Mouse (Mus musculus): ENCODE results near the gene 1700021F07Rik.

The 1700021F07Rik gene

DNA sequence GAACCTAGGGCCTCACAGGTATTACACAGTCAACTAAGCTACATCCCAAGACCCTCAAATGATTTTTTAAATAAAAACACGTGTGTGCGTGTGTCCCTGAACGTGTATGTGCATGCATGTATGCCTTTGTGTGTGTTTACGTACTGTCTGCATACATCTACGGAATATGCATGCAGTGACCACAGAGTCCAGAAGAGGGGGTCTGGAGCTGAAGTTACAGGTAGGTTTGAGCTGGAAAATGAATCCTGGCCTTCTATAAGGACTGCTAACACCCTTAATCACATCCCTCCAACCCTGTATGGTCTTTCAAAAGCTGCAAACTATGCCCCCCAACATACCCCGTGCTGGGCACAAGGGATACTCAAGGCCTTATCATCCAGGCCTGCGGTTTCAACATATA, 41.0 kb downstream of the 1700021F07Rik start:
- no peak for DNase-seq (ENCODE audit: low spot score)

DNA sequence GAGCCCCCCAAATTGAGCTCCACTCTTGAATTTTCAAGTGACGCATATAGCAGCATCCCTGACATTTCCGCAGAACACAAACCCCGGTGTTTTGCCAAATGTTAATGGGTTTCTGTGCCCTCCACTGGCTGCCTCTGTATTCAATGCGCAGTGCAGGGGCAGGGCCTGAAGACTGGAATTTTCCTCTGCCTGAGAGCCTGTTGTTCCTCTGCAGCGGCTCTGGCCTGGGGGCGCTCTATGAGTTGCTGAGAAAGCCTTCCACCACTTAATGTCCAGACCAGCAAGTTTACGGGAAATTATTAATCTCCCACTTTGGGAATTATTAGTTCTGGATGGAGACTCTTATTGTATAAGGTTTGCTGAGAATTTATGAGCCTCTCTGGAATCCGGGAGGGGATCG, 41.8 kb downstream of the 1700021F07Rik start:
- DNase-seq (ENCODE audit: low spot score) = no peak
